Mouse (Mus musculus) stomach, postnatal 0 days (tissue): ENCODE measurements at regions not wholly inside any gene's neighbourhood (a gene's known extent, or its start where the extent isn't known, plus 50 kb on each side); places are given as distances from the start of the nearest gene placed in this dataset.

Source experiments
- ATAC-seq: fragments of 200-750 bp; cut with Nextera tagmentation; 2 replicates; pipeline ENCODE4 v1.8.0; 2017; ENCODE audit not compliant: low FRiP score, low TSS enrichment
- DNase-seq: peaks from one replicate; pipeline ENCODE4 v3.0.0-alpha.2; 2016; ENCODE audit warnings: low spot score
- H3K27ac ChIP-seq: fragments of 300-500 bp; sonication (generic); replicated peaks from 2 replicates; pipeline ENCODE4 v1.5.1; 2014; ENCODE audit warnings: mild to moderate bottlenecking, control low read depth
- H3K27me3 ChIP-seq: fragments of 300-500 bp; sonication (generic); 2 replicates; pipeline ENCODE4 v1.6.1; 2014; ENCODE audit warnings: low read length; ENCODE audit not compliant: control insufficient read depth, insufficient read depth
- H3K36me3 ChIP-seq: fragments of 300-500 bp; sonication (generic); 2 replicates; pipeline ENCODE4 v1.6.1; 2014; ENCODE audit warnings: low read length, mixed read lengths; ENCODE audit not compliant: control insufficient read depth, insufficient read depth
- H3K4me1 ChIP-seq: fragments of 300-500 bp; sonication (generic); replicated peaks from 2 replicates; pipeline ENCODE4 v1.6.1; 2014; ENCODE audit warnings: antibody characterized with exemption; ENCODE audit not compliant: control insufficient read depth, insufficient read depth
- H3K4me2 ChIP-seq: fragments of 300-500 bp; sonication (generic); replicated peaks from 2 replicates; pipeline ENCODE4 v1.6.1; 2014; ENCODE audit warnings: low read depth, mild to moderate bottlenecking, control low read depth, moderate library complexity
- H3K4me3 ChIP-seq: fragments of 300-500 bp; sonication (generic); 2 replicates; pipeline ENCODE4 v1.5.1; 2014; ENCODE audit warnings: low read depth, low read length, control low read depth
- H3K9ac ChIP-seq: fragments of 300-500 bp; sonication (generic); 2 replicates; pipeline ENCODE4 v1.6.1; 2014; ENCODE audit warnings: mild to moderate bottlenecking, low read length, control low read depth, mixed read lengths
- H3K9me3 ChIP-seq: fragments of 300-500 bp; sonication (generic); 2 replicates; pipeline ENCODE4 v1.6.1; 2016; ENCODE audit warnings: low read length; ENCODE audit not compliant: control insufficient read depth
- CTCF ChIP-seq: IDR thresholded peaks from 2 replicates; pipeline ENCODE4 v1.5.1; 2016; ENCODE audit warnings: antibody characterized with exemption, low read depth, mild to moderate bottlenecking, moderate library complexity
- EP300 ChIP-seq: optimal IDR thresholded peaks from 2 replicates; pipeline ENCODE3; 2016; ENCODE audit warnings: antibody characterized with exemption
- WGBS: fragments of 180-500 bp; shearing (Covaris S2); extraction: QIAGEN DNeasy Blood & Tissue Kit; methylation state at CpG from one replicate; pipeline ENCODE4 v1.1.7; 2014; 5-methylcytosine and 5-hydroxymethylcytosine counted together

GRCm38 (mm10) chr7:95992521-95992920 lies 178.5 kb upstream of the Tenm4 start:
- no peaks in the 10 kb centered on the region for H3K36me3 ChIP-seq
- WGBS = 75% methylated on average over 3 of the region's 3 CpGs
- no peaks in the 10 kb centered on the region for H3K27me3 ChIP-seq
- DNase-seq (no peak), ATAC-seq (no peak)
- H3K9me3 ChIP-seq = no peaks in the 10 kb centered on the region
- no peak overlapping the region for H3K4me3 ChIP-seq
- H3K4me2 ChIP-seq = no peak overlapping the region
- TF ChIP-seq CTCF (no peak), EP300 (no peak)
- no peak overlapping the region for H3K9ac ChIP-seq
- no peaks in the 10 kb centered on the region for H3K4me1 ChIP-seq
- H3K27ac ChIP-seq = no peak overlapping the region

GRCm38 (mm10) chr7:95997190-95997589 lies 173.9 kb upstream of the Tenm4 start:
- Histone ChIP-seq H3K27ac (no peak overlapping the region), H3K36me3 (no peaks in the 10 kb centered on the region), H3K4me1 (no peaks in the 10 kb centered on the region), H3K4me2 (no peak overlapping the region), H3K9me3 (no peaks in the 10 kb centered on the region), H3K9ac (no peak overlapping the region), H3K27me3 (no peaks in the 10 kb centered on the region), H3K4me3 (no peak overlapping the region)
- 80% methylated on average over 3 of the region's 3 CpGs for WGBS
- TF ChIP-seq EP300 (no peak), CTCF (no peak)
- DNase-seq = no peak
- no peak for ATAC-seq

GRCm38 (mm10) chr7:95999189-95999588 lies 171.9 kb upstream of the Tenm4 start:
- DNase-seq (no peak), ATAC-seq (no peak)
- H3K4me1 ChIP-seq = no peaks in the 10 kb centered on the region
- no peaks in the 10 kb centered on the region for H3K36me3 ChIP-seq
- H3K4me3 ChIP-seq = no peak overlapping the region
- no peaks in the 10 kb centered on the region for H3K27me3 ChIP-seq
- 69% methylated on average over 4 of the region's 4 CpGs for WGBS
- TF ChIP-seq CTCF = no peak
- no peak overlapping the region for H3K4me2 ChIP-seq
- H3K27ac ChIP-seq = no peak overlapping the region
- H3K9ac ChIP-seq = no peak overlapping the region
- H3K9me3 ChIP-seq = no peaks in the 10 kb centered on the region

GRCm38 (mm10) chr7:96002401-96002800 lies 168.6 kb upstream of the Tenm4 start:
- TF ChIP-seq CTCF = no peak
- no peak for TF ChIP-seq EP300
- H3K27me3 ChIP-seq = no peaks in the 10 kb centered on the region
- no peaks in the 10 kb centered on the region for H3K36me3 ChIP-seq
- H3K9ac ChIP-seq = no peak overlapping the region
- DNase-seq (no peak), ATAC-seq (no peak)
- no peaks in the 10 kb centered on the region for H3K9me3 ChIP-seq
- H3K4me3 ChIP-seq = no peak overlapping the region
- no peaks in the 10 kb centered on the region for H3K4me1 ChIP-seq
- H3K27ac ChIP-seq = no peak overlapping the region
- WGBS = 75% methylated on average over 5 of the region's 5 CpGs
- H3K4me2 ChIP-seq = no peak overlapping the region

- H3K9me3 ChIP-seq = no peaks in the 10 kb centered on the region
- no peaks in the 10 kb centered on the region for H3K36me3 ChIP-seq
- no peak overlapping the region for H3K4me2 ChIP-seq
- no peaks in the 10 kb centered on the region for H3K27me3 ChIP-seq
- no peak overlapping the region for H3K9ac ChIP-seq
- no peak for DNase-seq
- ATAC-seq = no peak
- TF ChIP-seq CTCF = no peak
- no peak for TF ChIP-seq EP300
- H3K4me1 ChIP-seq = no peaks in the 10 kb centered on the region
- 79% methylated on average over 2 of the region's 2 CpGs for WGBS
- H3K27ac ChIP-seq = no peak overlapping the region
- H3K4me3 ChIP-seq = no peak overlapping the region
Measured at GRCm38 (mm10) chr7:96006299-96006698, 164.7 kb upstream of the Tenm4 start.

- Histone ChIP-seq H3K9ac (no peak overlapping the region), H3K27me3 (no peaks in the 10 kb centered on the region), H3K4me1 (0 out of 2 replicates have a peak, but pooled peaks cover 2% of the 10 kb centered on the region), H3K4me2 (no peak overlapping the region), H3K27ac (no peak overlapping the region), H3K36me3 (no peaks in the 10 kb centered on the region), H3K4me3 (no peak overlapping the region), H3K9me3 (no peaks in the 10 kb centered on the region)
- ATAC-seq (no peak), DNase-seq (no peak)
- WGBS = 70% methylated on average over 5 of the region's 5 CpGs
- TF ChIP-seq CTCF (no peak), EP300 (no peak)
Measured at GRCm38 (mm10) chr7:96013008-96013407, 158.0 kb upstream of the Tenm4 start.
